Mouse (Mus musculus) embryonic facial prominence, embryonic 15.5 days (tissue): ENCODE measurements around the gene Pappa2. TPM values are rescaled to one million over a fixed set of nuclear protein-coding genes. Genes with fewer than 3 reads are reported as not detected.

Source experiments
- ATAC-seq: fragments of 200-750 bp; cut with Nextera tagmentation; 2 replicates; pipeline ENCODE4 v1.8.0; 2017; ENCODE audit warnings: low read depth, moderate TSS enrichment; ENCODE audit not compliant: insufficient number of reproducible peaks, low FRiP score, low TSS enrichment
- H3K27ac ChIP-seq: fragments of 300-500 bp; sonication (generic); replicated peaks from 2 replicates; pipeline ENCODE4 v1.5.1; 2015; ENCODE audit warnings: mild to moderate bottlenecking, inconsistent platforms
- H3K27me3 ChIP-seq: fragments of 300-500 bp; sonication (generic); 2 replicates; pipeline ENCODE4 v1.6.1; 2015; ENCODE audit warnings: inconsistent platforms
- H3K36me3 ChIP-seq: fragments of 300-500 bp; sonication (generic); 2 replicates; pipeline ENCODE4 v1.6.1; 2015; ENCODE audit warnings: mild to moderate bottlenecking, inconsistent platforms
- H3K4me1 ChIP-seq: fragments of 300-500 bp; sonication (generic); 2 replicates; pipeline ENCODE4 v1.6.1; 2015; ENCODE audit warnings: inconsistent platforms
- H3K4me2 ChIP-seq: fragments of 300-500 bp; sonication (generic); replicated peaks from 2 replicates; pipeline ENCODE4 v1.6.1; 2015; ENCODE audit warnings: mild to moderate bottlenecking, inconsistent platforms
- H3K4me3 ChIP-seq: fragments of 300-500 bp; sonication (generic); replicated peaks from 2 replicates; pipeline ENCODE4 v1.5.1; 2015; ENCODE audit warnings: mild to moderate bottlenecking, inconsistent platforms
- H3K9ac ChIP-seq: fragments of 300-500 bp; sonication (generic); 2 replicates; pipeline ENCODE4 v1.6.1; 2015; ENCODE audit warnings: inconsistent platforms
- H3K9me3 ChIP-seq: fragments of 300-500 bp; sonication (generic); replicated peaks from 2 replicates; pipeline ENCODE4 v1.6.1; 2016; ENCODE audit warnings: inconsistent platforms
- WGBS: fragments of 180-500 bp; shearing (Covaris S2); methylation state at CpG from one replicate; pipeline ENCODE4 v1.1.7; 2015; 5-methylcytosine and 5-hydroxymethylcytosine counted together
- polyA plus RNA-seq: library from polyadenylated mRNA; unstranded; fragments of >200 nt; fragmentation: Nextera tagmentation; extraction: Ambion mirVana; gene quantifications from 2 replicates; pipeline ENCODE4 v1.2.1, GENCODE M21; 2015

The Pappa2 gene
- polyA plus RNA-seq: 5.0 and 6.2 TPM in 2 replicates

GRCm38 (mm10) chr1:158980390-158980789 lies at the start of gene Pappa2:
Gene Pappa2, minus strand, starts transcription at chr1:158980490.
- no peak for ATAC-seq
- H3K4me1 ChIP-seq: no peaks in the 10 kb centered on the region
- H3K27ac ChIP-seq: no peak within 1 kb of the TSS
- WGBS: 48% methylated on average over 1 of the region's 1 CpGs
- no peaks in the 10 kb centered on the region for H3K27me3 ChIP-seq
- no peak within 1 kb of the TSS for H3K4me2 ChIP-seq
- H3K4me3 ChIP-seq: no peak within 1 kb of the TSS
- H3K9ac ChIP-seq: no peak within 1 kb of the TSS
- no peaks in the 10 kb centered on the region for H3K36me3 ChIP-seq
- no peaks in the 10 kb centered on the region for H3K9me3 ChIP-seq

DNA sequence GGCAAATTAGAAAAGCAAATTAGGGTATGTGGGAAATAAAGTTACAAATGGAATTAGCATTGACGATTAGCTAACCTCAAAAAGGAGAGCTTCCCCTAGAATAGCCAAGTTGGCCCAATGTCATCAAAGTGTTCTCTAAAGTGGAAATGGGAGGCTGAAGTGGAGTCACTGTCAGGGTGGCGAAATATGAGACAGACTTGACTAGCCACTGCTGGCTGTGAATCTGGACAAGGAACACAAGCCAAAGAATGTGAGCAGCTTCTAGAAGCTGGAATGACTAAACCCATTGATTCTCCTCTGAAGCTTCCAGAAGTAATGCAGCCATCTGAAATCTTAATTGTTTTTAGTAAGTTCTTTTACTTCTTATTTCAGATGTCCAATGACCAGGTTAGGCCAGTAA lies 48.8 kb upstream of the Pappa2 start:
- Histone ChIP-seq H3K9ac (no peak overlapping the region), H3K4me2 (no peak overlapping the region), H3K27me3 (no peaks in the 10 kb centered on the region), H3K4me3 (no peak overlapping the region), H3K27ac (no peak overlapping the region), H3K9me3 (no peaks in the 10 kb centered on the region), H3K36me3 (no peaks in the 10 kb centered on the region), H3K4me1 (no peaks in the 10 kb centered on the region)
- no peak for ATAC-seq
- 84% methylated on average over 2 of the region's 2 CpGs for WGBS

GRCm38 (mm10) chr1:159014940-159015660 lies 34.8 kb upstream of the Pappa2 start:
- H3K36me3 ChIP-seq: no peaks in the 10 kb centered on the region
- H3K4me3 ChIP-seq: no peak overlapping the region
- H3K27me3 ChIP-seq: no peaks in the 10 kb centered on the region
- no peak overlapping the region for H3K4me2 ChIP-seq
- no peaks in the 10 kb centered on the region for H3K4me1 ChIP-seq
- no peak overlapping the region for H3K27ac ChIP-seq
- ATAC-seq: no peak
- no peaks in the 10 kb centered on the region for H3K9me3 ChIP-seq
- H3K9ac ChIP-seq: no peak overlapping the region
- WGBS: 88% methylated on average over 5 of the region's 5 CpGs

GRCm38 (mm10) chr1:158987042-158987441 lies 6.8 kb upstream of the Pappa2 start:
- H3K27me3 ChIP-seq: no peaks in the 10 kb centered on the region
- ATAC-seq: no peak
- no peaks in the 10 kb centered on the region for H3K36me3 ChIP-seq
- H3K4me2 ChIP-seq: no peak overlapping the region
- WGBS: 62% methylated on average over 3 of the region's 3 CpGs
- H3K4me3 ChIP-seq: no peak overlapping the region
- H3K9me3 ChIP-seq: no peaks in the 10 kb centered on the region
- H3K9ac ChIP-seq: no peak overlapping the region
- no peaks in the 10 kb centered on the region for H3K4me1 ChIP-seq
- no peak overlapping the region for H3K27ac ChIP-seq

DNA sequence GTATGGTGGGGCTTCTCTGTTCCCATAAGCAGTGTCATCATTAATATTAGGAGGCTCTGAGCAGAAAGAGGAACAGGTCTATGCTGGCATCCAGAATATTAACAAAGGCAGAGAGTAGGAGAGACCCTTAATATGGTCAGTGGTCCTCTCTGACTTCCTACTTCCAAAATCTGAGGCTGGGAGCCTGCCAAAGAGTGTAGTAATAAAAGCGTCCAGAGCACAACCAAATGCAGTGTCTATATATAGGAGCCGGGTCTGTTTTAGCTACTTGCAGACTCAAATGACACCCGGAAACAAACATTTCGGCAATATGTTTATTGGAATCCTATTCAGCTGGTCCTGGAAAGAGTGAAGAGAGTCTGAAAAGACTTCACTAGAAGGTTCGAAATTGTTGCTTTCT lies 17.9 kb downstream of the Pappa2 start:
- Histone ChIP-seq H3K36me3 (no peaks in the 10 kb centered on the region), H3K9me3 (no peaks in the 10 kb centered on the region), H3K9ac (no peak overlapping the region), H3K27me3 (no peaks in the 10 kb centered on the region), H3K4me3 (no peak overlapping the region), H3K27ac (no peak overlapping the region), H3K4me2 (0 out of 2 replicates have a peak overlapping the region, but pooled peaks have one; percentile 6), H3K4me1 (peaks cover 11% of the 10 kb centered on the region; the same call in 1 of the 2 replicates)
- 34% methylated on average over 5 of the region's 5 CpGs for WGBS
- no peak for ATAC-seq

DNA sequence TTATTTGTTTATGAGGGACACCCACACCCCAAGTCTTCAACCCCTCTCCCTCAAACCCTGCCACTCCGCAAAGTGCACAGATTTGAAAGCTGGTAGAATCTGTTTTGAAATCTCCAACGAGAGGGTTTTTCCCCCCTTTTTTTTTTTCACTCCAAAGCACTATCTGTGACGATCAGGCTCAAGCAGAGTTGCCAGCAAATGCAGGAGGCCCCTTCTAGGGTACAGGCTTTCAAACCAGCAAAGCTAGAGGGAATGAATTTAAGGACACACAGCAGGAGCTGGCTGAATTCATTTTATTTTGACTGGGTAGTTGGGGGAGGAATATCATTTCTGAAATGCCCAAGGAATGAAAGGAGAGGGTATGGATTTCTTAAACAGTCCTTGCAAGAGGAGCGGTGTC lies 19.3 kb downstream of the Pappa2 start:
- Histone ChIP-seq H3K4me2 (peak overlapping the region; percentile 45), H3K4me3 (peak overlapping the region; percentile 18), H3K27ac (peak overlapping the region; percentile 55), H3K4me1 (peaks cover 11% of the 10 kb centered on the region; the same call in 1 of the 2 replicates), H3K27me3 (no peaks in the 10 kb centered on the region), H3K9ac (no peak overlapping the region), H3K9me3 (no peaks in the 10 kb centered on the region), H3K36me3 (no peaks in the 10 kb centered on the region)
- WGBS: 26% methylated on average over 4 of the region's 4 CpGs
- no peak; the same call in 1 of the 2 replicates for ATAC-seq

DNA sequence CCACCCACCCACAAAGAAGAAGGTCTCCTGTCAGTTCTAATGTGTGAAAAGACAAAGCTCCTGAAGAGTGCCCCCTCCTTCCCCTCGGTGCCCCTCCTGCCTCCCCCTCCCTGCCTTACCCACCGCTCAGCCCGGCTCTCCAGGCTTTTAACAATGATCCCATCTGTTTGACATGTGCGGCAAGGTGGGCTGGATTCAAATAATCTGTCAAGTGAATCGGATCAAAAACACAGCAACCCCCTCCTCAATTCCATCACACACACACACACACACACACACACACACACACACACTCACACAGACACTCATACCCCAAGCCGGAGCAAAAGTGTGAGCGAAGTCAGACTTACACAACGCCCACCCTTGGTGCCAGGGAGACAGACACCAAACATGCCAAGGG lies 19.7 kb downstream of the Pappa2 start:
- Histone ChIP-seq H3K4me1 (peaks cover 11% of the 10 kb centered on the region; the same call in 1 of the 2 replicates), H3K27ac (peak overlapping the region; percentile 55), H3K36me3 (no peaks in the 10 kb centered on the region), H3K9me3 (no peaks in the 10 kb centered on the region), H3K4me3 (peak overlapping the region; percentile 18), H3K4me2 (peak overlapping the region; percentile 45), H3K9ac (no peak overlapping the region), H3K27me3 (no peaks in the 10 kb centered on the region)
- WGBS: 13% methylated on average over 8 of the region's 8 CpGs
- no peak for ATAC-seq

DNA sequence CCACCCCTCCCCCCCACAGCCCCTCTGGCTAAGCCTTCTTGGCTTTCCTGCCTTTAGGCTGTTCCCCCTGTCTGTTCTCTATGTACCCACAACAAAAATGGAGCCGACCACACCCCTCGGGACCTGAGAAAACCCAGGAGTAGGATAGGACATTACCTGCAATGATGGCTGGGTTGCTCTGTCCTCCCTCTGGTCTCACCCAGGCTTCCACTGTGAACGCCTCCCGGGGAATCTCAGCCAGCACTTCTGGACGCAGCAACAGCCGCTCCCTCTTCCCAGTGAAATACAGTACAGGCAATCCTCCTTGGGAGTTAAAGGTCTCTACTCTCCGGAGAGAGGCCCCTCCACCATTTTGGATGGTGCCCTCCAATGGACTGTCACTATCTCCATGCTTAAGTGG lies 23.9 kb downstream of the Pappa2 start:
- H3K27me3 ChIP-seq: no peaks in the 10 kb centered on the region
- H3K9ac ChIP-seq: no peak overlapping the region
- no peak overlapping the region for H3K27ac ChIP-seq
- no peaks in the 10 kb centered on the region for H3K36me3 ChIP-seq
- no peak overlapping the region for H3K4me2 ChIP-seq
- no peak overlapping the region for H3K4me3 ChIP-seq
- H3K4me1 ChIP-seq: peaks cover 5% of the 10 kb centered on the region; the same call in 1 of the 2 replicates
- ATAC-seq: no peak
- 83% methylated on average over 7 of the region's 7 CpGs for WGBS
- H3K9me3 ChIP-seq: no peaks in the 10 kb centered on the region

DNA sequence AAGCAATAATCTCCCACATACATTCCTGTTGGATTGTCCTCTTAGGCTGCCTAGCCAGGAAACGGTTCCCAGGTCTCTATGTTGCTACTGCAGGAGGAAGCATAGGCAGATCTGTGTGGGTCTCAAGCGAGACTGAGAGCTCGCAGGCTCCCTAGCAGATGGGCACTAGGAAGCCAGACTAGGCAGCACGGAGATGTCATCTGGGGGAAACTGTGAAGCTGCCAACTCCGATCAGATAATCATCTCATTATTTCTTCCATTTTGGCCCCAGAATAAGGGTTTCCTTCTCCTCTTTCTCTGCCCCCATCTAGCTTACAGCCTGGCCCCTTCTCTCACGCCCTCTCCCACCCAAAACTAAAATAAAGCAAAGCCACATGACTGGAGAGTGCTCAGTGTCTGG lies 25.5 kb downstream of the Pappa2 start:
- Histone ChIP-seq H3K9ac (no peak overlapping the region), H3K9me3 (no peaks in the 10 kb centered on the region), H3K27ac (no peak overlapping the region), H3K4me2 (no peak overlapping the region), H3K36me3 (no peaks in the 10 kb centered on the region), H3K27me3 (no peaks in the 10 kb centered on the region), H3K4me1 (no peaks in the 10 kb centered on the region; the same call in 1 of the 2 replicates), H3K4me3 (no peak overlapping the region)
- WGBS: 47% methylated on average over 6 of the region's 6 CpGs
- no peak for ATAC-seq

DNA sequence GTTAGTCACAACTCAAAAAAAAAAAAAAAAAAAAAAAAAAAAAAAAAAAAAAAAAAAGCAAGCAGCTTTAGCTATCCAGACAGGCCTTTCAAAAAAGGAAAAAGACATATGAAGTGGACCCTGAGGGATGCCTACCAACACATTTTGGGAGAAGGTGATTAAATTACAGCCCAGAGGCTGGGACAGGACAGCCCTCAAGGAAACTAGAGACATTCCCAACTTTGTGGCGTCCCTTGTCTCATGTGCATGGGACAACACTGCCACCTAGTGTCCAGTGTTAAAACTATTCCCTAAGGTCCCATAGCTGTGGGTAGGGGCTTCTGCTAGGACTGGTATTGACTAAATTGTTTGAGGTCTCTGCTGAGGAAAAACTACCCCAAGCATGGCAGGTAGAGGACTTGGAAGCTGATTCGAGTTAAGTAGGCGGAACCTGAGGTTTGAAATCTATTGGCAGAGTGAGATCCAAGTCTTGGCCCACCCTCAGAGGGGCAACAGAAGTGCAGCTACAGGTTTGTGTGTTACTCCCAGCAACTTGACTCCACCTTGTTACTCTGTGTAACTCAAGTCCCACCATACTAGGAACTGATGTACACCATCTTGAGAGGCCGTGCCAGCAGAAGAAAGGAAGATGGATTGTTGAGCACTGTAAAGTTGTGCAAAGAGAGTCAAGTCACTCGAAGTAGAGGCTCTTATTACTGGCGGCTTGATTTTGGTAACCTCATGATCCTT lies 26.6 kb downstream of the Pappa2 start:
- Histone ChIP-seq H3K27ac (no peak overlapping the region), H3K4me2 (no peak overlapping the region), H3K4me1 (no peaks in the 10 kb centered on the region; the same call in 1 of the 2 replicates), H3K9ac (no peak overlapping the region), H3K4me3 (no peak overlapping the region), H3K9me3 (no peaks in the 10 kb centered on the region), H3K36me3 (no peaks in the 10 kb centered on the region), H3K27me3 (no peaks in the 10 kb centered on the region)
- ATAC-seq: peak; percentile 53; the same call in 1 of the 2 replicates
- 40% methylated on average over 6 of the region's 6 CpGs for WGBS

DNA sequence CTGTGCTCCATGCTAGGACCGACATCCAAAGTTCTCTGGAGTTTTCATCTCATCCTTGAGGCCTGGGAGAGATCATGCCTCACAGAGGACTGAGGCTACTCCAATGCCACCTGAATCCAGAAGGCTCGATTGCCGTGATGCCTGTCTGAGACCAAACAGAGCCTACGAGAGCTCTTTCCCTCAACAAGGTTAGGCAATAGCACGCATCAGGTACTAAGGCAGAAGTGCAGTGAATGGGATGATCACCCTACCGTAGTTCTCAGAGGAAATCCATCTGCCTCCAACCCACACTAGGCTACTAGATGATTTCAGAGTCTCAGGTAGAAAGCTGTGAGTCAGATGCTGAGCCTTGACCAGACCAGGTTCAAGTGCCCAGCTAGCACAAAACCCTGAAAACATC lies 31.2 kb downstream of the Pappa2 start:
- Histone ChIP-seq H3K9me3 (no peaks in the 10 kb centered on the region), H3K27me3 (no peaks in the 10 kb centered on the region), H3K36me3 (no peaks in the 10 kb centered on the region), H3K4me2 (no peak overlapping the region), H3K27ac (no peak overlapping the region), H3K9ac (no peak overlapping the region), H3K4me1 (no peaks in the 10 kb centered on the region; the same call in 1 of the 2 replicates), H3K4me3 (no peak overlapping the region)
- no peak for ATAC-seq
- WGBS: 87% methylated on average over 6 of the region's 6 CpGs
